Mouse (Mus musculus): ENCODE data around the gene Cd274.

- no peak for TF ChIP-seq MYOD1 (IDR thresholded peaks at IDR 0.05; ENCODE audit: control insufficient read depth in 1 of 3, insufficient read length in 2 of 3, low read depth in 2 of 3)
- TF ChIP-seq POLR2A (IDR thresholded peaks at IDR 0.05; ENCODE audit: insufficient read length, low read depth), result no peak
- no peak for TF ChIP-seq POLR2AphosphoS2 (IDR thresholded peaks at IDR 0.05; ENCODE audit: insufficient read length, low read depth)
- TF ChIP-seq REST (IDR thresholded peaks at IDR 0.05; ENCODE audit: insufficient read depth, insufficient read length), result no peak
- no peak for TF ChIP-seq USF1 (IDR thresholded peaks at IDR 0.05; ENCODE audit: low read depth)
- no peak for TF ChIP-seq MAX (IDR thresholded peaks at IDR 0.05; ENCODE audit: low read depth)
- no peak for TF ChIP-seq TCF12 (IDR thresholded peaks at IDR 0.05; ENCODE audit: insufficient read depth, poor library complexity, severe bottlenecking)
- TF ChIP-seq E2F4 (IDR thresholded peaks at IDR 0.05; ENCODE audit: insufficient read depth), result no peak
- no peak for TF ChIP-seq SRF (IDR thresholded peaks at IDR 0.05; ENCODE audit: control insufficient read depth, insufficient read length, low read depth)
Observed at GRCm38 (mm10) chr19:29400466-29400865, 33.2 kb downstream of the Cd274 start.
